Mouse (Mus musculus) frontal cortex, postnatal 36 days (tissue): ENCODE data around the gene Cldnd1.

ENCODE experiments used
- DNase-seq, 2 experiments: peaks; one replicate each; pipeline ENCODE4 v3.0.0; 2022; ENCODE audit warnings: low spot score in 2 of 2

The Cldnd1 gene

DNA sequence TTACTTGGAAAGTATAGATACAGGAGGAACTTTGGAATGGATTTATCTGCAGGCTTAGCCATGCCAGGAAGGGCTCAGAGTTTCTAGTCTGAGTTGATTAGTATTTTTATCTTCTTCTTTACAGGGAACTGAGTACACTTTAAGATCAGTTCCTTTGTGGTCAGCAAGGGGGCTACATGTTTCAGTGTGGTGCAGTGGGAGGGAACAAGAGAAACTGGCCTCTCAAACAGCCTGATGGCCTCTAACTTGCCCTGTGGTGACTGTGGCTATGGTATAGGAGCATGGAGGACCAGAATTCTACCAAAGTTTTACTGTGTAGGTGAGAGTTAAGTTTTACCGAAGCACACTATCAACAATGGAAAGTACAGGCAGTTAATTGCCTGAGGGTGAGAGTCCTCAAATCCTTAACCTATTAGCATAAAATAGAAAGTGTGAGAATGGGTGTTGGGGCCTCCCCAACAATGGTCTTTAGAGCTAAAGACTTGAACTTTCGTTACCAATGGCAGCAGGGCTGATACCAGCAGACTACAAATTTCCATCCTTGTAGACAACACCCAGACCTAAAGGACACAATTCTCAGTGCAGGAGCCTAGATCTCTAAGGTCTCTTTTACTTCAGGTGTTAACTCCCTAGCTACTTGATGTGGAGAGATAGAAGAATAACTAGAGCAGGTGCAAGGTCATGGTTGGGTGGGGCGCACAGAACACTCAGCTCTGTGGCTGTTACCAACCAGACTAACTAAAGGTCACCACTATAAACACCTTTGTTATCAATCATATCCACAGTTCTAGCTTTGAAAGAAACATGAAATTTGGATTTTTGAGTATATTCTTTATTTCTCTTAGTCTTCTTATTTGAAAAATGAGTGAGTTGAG lies 18.9 kb upstream of the Cldnd1 start:
- DNase-seq: no peak

DNA sequence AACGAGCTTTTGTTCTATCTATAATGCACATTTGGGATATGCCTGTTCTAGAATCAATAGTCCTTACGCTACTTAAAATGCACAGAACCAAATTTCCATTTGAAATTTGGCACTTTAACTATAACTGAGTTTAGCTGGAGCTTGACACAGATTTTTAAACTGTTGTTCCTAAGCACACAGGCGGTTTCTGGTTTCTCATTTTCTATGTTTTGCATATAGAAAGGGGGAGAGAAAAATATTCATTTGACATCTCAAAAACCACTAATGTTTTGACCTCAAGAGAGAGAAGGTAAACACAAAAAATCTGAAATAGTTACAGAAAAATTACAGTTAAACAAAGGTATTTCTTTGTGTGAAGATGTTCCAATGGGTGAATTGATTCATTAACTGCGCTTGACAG lies 18.2 kb upstream of the Cldnd1 start:
- no peak for DNase-seq

DNA sequence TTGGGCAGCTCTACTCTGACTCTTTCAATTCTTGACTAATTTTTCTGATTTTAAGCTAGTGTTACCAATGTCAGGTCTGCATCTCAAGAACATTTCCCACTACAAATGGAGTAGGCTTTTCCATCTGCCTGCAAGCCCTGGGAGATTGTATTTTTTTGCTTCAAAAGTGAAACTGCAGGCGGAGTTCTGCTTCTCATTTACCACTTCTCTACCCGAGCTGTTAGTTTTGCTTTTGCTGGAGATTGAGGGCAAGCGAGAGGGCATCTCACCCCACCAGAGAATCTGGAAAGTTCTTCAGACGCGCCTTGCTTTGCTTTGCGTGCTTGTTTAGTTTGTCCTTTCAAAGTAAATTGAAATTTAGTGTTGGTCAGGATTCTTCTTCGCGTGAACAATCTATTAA lies 15.5 kb upstream of the Cldnd1 start:
- DNase-seq: no peak

DNA sequence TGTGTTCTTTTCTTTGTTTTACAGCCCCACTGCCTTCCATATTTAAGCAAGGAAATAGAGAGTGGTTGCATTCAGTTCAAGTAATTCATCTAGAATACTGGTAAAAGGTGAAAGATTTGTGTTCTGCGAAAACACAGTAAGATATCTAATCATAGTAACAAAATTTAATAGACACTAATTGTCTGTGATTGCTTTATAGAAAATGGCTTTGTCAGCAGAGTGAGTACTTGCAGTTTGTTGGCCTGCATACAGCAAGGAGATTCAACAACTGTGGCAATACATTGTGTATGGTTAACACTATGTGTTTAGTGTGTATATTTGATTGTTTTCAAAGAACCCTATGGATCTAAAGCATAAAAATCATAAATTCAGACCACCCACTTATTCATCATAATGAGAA lies 14.6 kb upstream of the Cldnd1 start:
- DNase-seq: no peak

DNA sequence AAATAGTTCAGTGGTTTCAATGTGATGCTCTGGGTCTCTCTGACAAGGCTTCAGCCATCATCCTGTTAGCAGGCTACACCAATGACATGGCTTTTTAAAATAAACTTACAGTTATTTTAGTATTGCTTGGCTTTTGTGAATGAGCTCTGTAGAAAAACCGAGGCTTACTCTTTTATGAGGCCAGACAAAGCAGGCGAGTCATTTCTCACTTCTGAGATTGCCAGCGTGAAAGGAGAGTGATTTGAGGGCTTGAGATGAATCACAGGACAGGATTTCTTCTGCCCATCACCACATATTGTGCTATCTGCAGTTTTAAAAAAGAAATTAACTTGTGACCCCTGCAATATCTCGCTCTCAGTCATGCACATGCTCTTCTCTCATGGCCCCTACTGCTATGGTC lies 12.7 kb upstream of the Cldnd1 start:
- DNase-seq: no peak

DNA sequence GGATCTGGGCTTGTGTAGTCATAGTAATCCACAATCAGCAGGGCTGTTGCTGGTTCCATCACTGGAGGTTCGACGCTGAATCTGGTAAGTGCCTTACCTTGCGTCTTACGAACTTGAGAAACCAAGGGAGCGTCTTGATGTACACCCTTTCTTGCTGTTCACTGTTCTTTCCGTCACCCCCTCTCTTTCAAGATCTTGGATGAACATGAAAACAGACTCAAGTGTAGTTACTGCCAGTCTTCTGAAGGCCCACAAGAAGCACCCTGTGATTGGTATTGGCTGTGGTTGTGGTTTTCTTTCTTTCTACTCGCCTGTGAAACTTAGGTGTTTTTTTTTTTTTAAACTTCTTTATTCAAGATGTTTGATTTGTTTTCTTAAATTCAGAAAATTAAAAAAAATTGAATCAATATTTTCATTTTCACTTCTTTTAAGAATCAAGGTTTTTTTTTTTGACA lies 9.0 kb upstream of the Cldnd1 start, which contains the start of gene Gpr15:
Gpr15 (minus strand) TSS at position 405 of the 455 bp plus-strand sequence.
- no peak for DNase-seq

DNA sequence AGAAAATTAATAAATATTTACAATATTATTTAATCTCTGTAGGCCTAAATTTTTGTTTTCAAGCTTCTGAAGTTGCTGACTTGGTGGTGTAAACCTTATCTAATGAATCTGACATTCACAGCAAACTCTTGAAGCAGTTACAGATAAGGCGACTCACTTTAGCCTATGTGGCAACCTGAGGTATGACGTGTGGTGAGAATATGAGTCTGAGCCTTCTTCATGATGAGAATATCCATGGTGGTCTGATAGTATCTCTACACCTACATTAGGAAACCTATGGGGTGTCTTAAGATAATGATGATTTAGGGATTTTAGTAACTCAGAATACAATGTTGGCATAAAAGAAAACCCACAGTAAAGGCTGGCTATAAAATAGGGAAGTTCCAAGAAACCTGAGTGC lies 5.4 kb upstream of the Cldnd1 start:
- DNase-seq: no peak

DNA sequence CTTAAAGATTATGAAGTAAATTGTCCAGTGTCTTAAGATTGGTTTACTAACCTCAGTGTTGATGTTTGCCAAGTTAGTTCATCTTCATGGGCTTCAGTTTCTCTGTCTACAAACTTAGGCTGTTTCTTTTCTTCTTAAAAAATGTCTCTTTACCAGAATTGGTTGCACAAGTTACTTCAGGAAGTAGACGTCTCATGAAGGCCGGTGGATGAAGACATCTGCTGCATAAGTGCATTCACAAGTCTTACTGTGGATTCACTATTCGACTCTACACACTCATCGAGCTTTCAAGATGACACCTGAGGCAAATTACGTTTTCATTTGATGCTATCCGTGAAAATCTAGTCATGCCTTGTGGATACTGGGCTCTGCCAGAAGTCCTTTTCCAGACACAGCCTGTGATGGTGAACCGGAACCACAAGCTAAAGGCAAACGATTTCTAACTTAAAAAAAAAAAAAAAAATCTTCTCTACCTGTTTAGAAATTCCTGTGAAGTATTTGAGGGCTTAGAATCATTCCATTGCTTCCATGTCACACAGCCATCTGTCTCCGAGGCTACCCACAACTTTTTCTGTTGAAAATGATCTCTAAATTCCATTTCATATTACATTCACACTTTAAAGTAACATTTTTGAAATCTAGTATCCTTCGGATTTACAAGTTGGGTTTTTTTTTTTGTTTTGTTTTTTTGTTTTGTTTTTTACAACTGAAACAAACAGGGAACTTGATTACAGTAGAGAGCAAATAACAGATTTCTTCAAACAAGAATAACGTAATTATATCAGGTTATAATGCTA lies 832 bp upstream of the Cldnd1 start:
- no peak for DNase-seq

DNA sequence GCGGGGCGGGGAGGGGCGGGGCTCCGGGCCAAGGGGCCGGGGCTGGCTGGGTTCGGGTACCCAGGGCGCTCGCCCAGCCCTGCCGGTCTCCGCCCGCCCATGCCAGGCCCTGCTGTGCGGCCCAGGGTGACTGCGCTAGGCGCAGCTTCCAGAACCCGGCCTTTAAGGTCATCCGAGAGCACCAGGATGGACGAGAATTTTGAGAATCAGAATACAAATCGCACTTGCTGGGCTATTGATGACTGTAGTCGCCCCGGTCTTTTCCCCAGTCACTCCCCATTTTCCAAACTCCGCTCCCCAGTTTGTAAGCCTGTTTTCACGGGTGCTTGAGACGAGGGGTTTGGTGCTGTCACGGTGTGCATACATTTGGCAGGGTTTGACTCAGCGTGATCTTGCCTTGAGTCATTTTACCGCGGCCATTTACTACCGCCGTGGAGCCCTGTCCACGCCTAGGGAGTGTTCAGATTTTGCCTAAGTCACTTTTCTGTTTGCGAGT lies 514 bp downstream of the Cldnd1 start:
- DNase-seq: peak; percentile 48 to 59

DNA sequence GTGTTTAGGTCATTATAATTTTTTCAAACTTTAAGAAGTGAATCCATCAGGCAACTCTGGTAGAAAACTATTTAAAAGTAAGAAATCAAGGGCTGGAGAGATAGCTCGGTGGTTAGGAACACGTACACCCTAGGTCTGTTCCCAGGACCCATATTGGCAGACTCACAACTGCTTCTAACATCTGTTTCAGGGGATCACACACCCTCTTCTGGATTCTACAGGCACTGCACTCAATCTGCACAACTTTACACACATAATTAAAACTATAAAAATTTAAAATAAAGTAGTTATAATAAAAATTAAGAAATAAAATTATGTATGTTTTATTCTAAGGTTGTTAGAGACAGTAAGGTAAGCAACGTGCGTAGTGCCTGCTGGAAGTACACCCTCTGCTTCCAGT lies 10.5 kb downstream of the Cldnd1 start:
- DNase-seq: no peak

DNA sequence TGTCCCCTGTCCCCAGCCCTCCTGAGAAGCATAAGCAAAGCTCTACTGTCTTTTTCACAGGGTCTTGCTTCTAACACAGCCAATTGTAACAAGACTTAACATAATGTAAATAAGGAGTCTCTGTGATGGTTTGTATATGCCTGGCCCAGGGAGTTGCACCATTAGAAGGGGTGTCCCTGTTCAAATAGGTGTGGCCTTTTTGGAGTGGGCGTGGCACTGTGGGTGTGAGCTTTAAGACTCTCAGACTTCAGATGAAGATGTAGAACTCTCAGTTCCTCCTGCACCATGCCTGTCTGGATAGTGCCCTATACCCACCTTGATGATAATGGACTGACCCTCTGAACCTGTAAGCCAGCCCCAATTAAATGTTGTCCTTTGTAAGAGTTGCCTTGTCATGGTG lies 11.1 kb downstream of the Cldnd1 start:
- no peak for DNase-seq

DNA sequence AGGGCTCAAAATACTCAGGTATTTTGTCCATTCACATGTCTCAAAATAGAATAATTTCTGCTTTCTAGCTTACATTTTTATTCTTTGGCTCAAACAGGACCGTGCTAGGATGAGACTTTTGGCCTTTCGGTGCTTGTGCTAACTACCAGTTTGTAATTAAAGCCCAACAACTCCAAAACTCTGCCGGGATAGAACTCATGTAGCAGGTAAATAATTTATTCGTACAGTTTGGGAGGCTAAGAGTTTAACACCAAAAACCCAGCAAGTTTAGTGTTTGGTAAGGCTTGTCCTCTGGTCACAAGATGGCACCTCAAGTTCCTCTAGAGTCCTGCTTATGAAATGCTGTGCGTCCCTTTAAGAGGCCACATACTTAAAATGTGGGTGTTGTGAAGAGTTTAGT lies 13.0 kb downstream of the Cldnd1 start:
- DNase-seq: no peak

DNA sequence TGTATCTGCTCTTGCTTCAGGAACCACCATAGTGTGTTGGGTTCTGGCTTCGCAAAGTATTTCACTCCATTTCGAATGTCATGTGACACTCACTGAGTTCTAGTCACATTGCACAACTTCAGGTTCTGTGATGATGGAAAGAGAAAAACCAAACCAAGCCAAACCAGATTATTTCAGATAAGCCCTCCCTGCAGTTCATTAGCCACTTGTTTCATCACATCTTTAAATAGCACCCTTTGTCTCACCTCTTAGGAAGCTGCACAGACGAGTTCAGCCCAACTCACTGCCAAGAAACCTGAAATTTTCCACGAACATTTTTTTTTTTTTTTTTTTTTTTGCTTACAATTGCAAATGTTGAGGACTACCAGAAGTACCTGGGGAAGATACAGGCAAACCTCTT lies 19.0 kb downstream of the Cldnd1 start:
- DNase-seq: no peak

DNA sequence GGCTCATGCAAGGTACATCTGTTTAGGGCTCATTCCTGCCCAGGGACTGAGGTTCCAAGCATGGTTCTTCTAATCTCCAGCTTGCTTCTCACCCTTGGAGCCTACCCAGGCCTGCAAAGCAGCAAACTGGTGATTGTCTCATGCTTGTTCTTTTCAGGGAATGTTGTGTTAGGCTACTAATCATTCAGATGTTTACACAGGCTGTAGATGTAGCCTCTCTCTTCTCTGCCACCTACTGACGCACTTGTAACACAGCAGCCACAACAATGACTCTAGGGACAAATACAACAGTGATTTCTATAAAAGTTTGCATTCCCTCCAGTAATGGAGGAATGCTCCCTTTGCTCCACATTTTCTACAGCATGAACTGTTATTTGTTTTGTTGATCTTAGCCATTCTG lies 23.6 kb downstream of the Cldnd1 start:
- DNase-seq: no peak

DNA sequence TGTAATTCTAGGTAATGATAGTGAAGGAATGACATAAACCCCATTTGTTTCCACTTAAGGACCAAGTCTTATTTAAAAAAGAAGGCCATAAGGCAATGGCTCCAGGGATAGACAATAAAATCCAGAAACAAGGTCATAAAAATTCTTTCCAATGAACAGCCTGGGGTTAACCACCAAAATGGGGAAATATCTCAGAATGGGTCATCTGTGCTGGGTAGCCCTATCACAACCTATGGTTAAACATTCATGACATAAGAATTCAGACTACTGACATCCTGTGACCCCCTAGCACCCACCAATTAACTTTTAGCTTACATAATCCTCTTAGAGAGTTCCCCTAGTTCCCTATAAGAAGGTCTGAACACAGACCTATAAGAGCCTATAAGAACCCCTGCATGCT lies 28.5 kb downstream of the Cldnd1 start:
- DNase-seq: no peak

DNA sequence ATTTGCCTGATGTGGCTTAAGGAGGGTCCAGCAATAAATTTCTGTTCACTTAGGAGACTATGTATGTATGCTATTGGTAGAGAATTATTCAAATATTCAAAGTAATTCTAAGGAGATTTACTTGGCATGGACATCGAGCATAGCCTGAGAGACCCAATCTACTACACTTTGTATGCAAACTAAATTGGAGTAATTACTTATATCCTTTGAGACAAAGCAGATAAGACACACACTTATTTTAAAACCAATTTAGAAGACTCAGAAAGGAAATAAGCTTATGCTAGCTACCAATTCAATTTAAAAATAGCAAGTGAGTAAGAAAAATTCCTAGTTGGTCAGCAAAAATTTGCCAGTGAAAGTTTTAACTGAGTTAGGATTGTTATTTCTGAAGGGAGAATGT lies 35.4 kb downstream of the Cldnd1 start, which contains the start of gene Olfr172:
Olfr172 (minus strand) TSS at position 101 of the 400 bp plus-strand sequence.
- DNase-seq: no peak
